Mouse (Mus musculus) testis, adult 2 months (tissue): ENCODE results near the gene Slc25a5.

ENCODE experiments used
- CTCF ChIP-seq: fragments of 200-500 bp; IDR thresholded peaks from 2 replicates; pipeline ENCODE4 v1.5.1; 2012; ENCODE audit warnings: low read depth, mild to moderate bottlenecking, inconsistent platforms, low read length, moderate library complexity; ENCODE audit not compliant: control insufficient read depth, insufficient read depth, insufficient replicate concordance
- POLR2A ChIP-seq: fragments of 200-500 bp; IDR thresholded peaks from 2 replicates; pipeline ENCODE4 v1.6.1; 2012; ENCODE audit warnings: low read depth, mild to moderate bottlenecking, inconsistent platforms, low read length, moderate library complexity; ENCODE audit not compliant: control insufficient read depth

DNA sequence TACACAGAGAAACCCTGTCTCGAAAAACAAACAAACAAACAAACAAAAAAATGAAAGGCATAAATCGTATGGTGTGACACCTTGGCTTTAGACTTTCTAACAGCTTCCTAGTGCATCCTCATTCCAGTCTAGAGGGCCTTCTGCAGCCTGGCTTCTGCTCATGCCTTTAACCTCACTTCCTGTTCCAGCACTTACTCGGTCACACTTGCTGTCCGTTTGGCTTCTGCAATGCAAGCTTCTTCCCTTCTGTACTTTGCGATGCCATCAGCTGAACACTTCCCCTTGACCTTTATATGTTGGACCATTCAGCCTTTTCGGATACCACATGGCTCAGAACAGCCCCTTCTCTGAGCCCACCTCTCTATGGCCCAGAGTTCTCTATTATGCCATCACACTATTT lies 46.2 kb downstream of the Slc25a5 start:
- no peak for TF ChIP-seq CTCF
- TF ChIP-seq POLR2A = no peak
